Mouse (Mus musculus) erythroid progenitor cell, adult 5-6 weeks (primary cell): ENCODE measurements around the gene Ankmy1. TPM values are rescaled to one million over a fixed set of nuclear protein-coding genes. Genes with fewer than 3 reads are reported as not detected.

ENCODE experiments used
- ATAC-seq: replicated peaks from 2 replicates; pipeline ENCODE4 v1.8.0; 2016; ENCODE audit warnings: moderate number of reproducible peaks, mild to moderate bottlenecking, moderate TSS enrichment, inconsistent platforms; ENCODE audit not compliant: poor library complexity, low FRiP score, severe bottlenecking
- total RNA-seq, 2 experiments: library from RNA; stranded (forward) in 1 of 2; stranded (reverse) in 1 of 2; fragments of 150-400 nt in 1 of 2; fragments of 186-747, 209-891 nt in 1 of 2; gene quantifications; 2 replicates each; pipeline versions ENCODE4 v1.2.3 to v1.2.4; 2015 to 2017; ENCODE audit warnings: low replicate concordance in 2 of 2

Ankmy1 gene
- total RNA-seq (2015; ENCODE audit: low replicate concordance) (0.72 TPM in 1 of 2 replicates, not detected in the other), total RNA-seq (2017; ENCODE audit: low replicate concordance) (0.76 TPM in 1 of 2 replicates, not detected in the other)

- ATAC-seq = no peak
Measured at GRCm38 (mm10) chr1:92902786-92903185, at the start of gene Ankmy1. TSS of gene Ankmy1 (minus strand) at chr1:92902906.

- no peak for ATAC-seq
Measured at GRCm38 (mm10) chr1:92950607-92951006, 47.9 kb upstream of the Ankmy1 start, which contains the start of gene Gpr35. TSS of gene Gpr35 (plus strand) at chr1:92950865.

- ATAC-seq = 0 out of 2 replicates have a peak, but pooled peaks have one; percentile 42
Measured at GRCm38 (mm10) chr1:92949426-92949825, 46.7 kb upstream of the Ankmy1 start.

- ATAC-seq = no peak
Measured at GRCm38 (mm10) chr1:92947966-92948365, 45.3 kb upstream of the Ankmy1 start.

DNA sequence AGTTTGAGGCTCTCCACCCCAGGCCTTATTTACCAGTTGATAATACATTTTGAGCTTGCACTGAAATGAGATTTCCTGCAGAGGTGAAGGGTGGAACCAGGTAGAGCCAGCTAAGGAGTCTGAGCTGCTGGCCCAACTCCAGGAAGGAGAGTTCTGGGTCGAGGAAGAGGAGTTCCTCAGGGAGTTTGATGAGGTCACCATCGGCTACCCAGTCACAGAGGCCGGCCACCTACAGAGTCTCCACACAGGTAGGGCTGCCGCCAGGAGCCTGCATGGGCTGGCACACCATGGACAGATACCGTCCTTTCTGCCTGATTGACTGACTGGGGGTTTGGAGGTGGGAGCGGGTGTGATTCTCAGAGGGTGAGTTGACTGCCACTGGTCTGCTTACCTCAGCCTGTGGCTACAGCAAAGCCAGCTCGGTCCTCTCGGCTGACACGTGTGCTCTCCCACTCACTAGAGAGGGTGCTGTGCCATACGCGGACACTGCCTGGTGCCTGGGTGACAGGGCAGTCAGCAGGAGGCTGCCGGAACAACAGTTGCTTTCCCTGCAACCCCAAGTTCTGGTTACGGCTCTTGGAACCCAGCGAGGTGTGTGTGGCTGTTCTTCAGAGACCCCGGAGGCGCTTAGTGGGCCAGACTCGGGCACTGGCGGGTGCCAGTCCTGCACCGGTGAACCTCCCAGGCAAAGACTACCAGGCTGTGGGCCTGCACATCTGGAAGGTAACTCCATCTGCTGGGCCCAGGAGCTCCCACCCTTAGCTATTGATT, 40.7 kb upstream of the Ankmy1 start:
- ATAC-seq = no peak

DNA sequence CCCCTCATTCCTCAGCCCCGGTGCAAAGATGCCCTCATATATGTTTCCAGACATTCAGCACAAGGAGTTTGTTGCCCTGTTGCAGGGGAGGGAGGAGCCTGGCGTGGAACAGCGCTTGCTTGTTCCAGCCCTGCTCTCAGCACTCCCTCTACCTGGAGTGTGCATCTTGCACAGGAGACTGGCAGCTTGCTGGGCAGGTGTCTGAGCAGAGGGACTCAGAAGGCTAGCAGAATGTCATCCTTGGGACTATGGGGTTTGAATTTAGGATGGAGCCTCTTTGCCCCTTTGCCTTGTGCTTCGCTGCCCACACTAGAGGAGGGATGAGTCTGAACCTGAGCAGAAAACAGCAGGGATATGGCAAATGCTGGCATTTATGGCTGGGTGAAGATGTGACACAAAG, 37.0 kb upstream of the Ankmy1 start:
- no peak for ATAC-seq

DNA sequence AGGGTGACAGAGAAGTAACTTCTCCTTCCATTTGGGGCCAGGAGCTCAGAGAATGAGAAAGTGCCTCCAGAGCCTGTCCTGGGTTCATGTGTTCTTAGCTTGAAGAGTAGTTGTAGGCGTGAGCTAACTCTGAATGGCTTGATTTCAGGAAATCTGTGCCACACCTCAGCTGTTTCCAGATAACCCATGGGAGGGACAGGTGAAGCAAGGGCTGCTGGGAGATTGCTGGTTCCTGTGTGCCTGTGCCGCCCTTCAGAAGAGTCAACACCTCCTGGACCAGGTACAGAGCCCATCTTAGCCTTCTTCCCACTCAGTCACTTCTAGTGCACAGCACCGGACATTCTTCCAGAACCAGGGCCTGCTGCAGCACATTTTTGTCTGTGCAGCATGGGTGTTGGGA, 35.1 kb upstream of the Ankmy1 start:
- no peak for ATAC-seq

GRCm38 (mm10) chr1:92936467-92936866, 33.8 kb upstream of the Ankmy1 start:
- ATAC-seq = no peak

- ATAC-seq = no peak
Measured at GRCm38 (mm10) chr1:92935977-92936376, 33.3 kb upstream of the Ankmy1 start.

DNA sequence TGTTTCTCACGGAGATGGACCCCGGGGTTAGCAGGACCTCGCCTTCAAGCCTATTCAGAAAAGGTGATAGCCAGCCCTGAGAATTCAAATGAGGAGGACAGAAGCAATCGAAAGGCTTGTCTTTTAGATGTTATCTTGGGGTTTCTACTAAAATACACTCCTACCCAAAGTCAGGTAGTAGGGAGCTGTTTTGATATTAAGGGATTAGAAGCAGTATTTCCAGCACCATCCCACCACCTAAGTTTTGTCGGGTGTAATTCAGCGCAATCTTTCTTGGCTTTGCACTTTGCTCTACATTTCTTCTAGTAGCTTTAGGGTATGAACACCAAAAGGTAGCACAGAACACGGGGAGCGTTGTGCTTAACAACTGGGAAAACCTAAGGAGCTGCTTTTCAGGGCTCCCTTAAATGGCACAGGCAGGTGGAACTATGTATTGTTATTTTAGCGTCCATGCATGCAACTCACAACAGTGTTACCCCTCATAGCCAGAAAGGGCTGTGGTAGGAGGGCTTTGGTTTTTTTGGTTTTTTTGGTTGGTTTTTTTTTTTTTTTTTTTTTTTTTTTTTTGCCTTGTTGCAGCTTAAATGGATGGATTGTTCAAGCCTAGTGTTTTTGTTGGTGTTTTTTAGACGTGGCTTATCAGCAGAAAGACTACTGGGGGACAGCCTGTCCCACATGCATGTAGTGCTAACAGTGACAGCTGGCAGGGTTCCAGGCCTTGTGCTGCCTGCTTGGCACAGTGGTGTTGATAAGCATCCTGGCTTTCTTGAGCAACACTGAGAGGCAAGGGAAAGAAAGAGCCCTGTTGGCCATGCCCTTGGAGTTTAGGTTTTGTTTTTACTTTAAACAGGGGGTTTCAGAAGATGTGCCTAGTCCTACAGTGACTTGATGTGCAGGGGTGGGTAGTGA, 32.6 kb upstream of the Ankmy1 start:
- peak; percentile 46 for ATAC-seq

DNA sequence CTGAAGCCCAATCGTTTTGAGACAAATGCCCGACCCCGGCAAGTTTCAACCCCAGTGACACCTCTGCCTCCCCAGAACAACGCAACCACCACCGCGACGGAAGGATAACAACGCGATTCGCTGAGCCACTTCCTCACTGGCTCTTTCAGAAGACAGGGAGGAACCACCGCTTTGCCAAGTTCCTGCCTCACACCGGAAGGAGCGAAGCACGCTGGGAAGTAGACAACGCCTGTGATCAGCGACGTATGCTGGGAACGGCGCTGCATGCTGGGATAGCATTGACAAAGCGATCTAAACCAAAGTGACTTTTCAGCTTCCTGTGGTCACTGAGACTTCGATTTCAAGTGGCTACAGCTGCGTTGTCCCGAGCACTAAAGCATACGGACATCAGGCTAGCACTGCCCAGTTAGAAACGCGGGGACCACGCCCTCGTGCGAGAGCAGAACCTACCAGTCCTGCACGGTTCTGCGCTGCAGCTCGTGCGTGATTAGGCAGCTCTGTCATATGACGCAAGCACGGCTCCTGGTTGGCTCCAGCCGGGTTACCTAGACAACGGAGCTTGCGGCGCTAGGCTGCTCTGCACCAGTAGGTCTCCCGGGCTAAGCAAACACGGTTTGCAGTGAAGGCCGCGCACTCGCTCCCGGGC, 31.6 kb upstream of the Ankmy1 start, which contains the start of gene Capn10:
Gene Capn10 (plus strand): TSS at position 195 of the 646 bp plus-strand sequence.
- peak; percentile 93 for ATAC-seq

GRCm38 (mm10) chr1:92933611-92934010, 30.9 kb upstream of the Ankmy1 start:
- ATAC-seq = no peak

DNA sequence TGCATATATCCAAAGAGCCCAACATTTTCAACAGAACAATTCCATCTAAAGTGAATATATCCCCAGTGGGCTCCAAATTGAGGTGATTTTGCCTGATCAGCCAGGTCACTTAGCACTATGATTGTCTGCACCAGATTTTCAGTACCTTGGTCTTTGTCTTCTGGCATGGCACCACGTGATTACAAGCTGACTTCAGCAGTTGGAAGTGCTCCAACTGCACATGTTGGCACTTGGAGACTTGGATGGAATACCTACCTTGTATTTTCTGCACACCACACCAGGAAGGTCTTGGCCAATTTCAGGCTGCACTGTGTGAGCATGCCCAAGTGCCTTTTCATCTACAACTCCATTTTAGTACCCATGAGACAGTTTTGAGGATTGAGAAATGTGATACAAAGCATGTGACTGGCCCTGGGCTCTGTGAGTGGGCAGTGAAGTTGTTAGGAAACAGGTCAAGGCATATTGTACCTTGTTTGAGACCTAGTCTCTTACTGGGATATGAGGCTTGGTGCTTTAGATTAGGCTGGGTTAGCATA, 27.5 kb upstream of the Ankmy1 start:
- no peak for ATAC-seq

GRCm38 (mm10) chr1:92921496-92921895, 18.8 kb upstream of the Ankmy1 start:
- ATAC-seq = no peak

GRCm38 (mm10) chr1:92920474-92921200, 17.9 kb upstream of the Ankmy1 start:
- no peak for ATAC-seq

DNA sequence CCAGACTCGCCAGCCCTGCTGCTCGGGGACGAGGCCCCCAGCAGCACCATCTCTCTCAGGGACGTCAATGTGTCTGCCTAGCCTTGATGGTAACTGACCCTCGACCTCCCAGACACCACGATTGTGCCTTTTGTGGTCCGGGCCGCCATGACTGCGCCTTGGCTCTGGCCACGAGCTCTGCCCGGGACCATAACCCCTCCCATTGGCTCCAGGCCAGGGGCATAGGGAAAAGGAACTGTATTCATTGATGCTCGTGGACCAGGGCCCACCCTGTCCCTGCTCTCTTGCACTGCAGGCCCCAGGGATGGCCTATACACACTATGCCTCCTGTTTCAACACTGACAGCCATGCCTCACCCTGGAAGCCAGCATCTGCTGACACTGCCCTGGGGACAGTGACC, 17.1 kb upstream of the Ankmy1 start:
- ATAC-seq = no peak

GRCm38 (mm10) chr1:92919151-92919550, 16.4 kb upstream of the Ankmy1 start:
- no peak for ATAC-seq

DNA sequence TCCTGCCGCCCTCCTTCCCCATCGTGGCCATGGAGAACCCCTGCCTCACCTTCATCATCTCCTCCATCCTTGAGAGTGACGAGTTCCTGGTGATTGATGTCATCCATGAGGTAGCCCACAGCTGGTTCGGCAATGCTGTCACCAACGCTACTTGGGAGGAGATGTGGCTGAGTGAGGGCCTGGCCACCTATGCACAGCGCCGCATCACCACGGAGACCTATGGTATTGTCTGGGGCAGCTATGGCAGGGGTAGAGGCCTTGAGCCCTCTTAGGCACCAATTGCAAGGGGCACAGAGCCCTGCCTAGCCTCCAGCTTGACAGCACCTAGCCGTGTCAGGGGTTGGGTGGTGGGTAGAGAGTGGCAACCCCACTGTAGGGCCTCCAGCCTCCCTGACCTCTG, 14.0 kb upstream of the Ankmy1 start:
- ATAC-seq = no peak

- no peak for ATAC-seq
Measured at GRCm38 (mm10) chr1:92914993-92915392, 12.3 kb upstream of the Ankmy1 start.
